Comparison of ENCODE assay signal across 15 mouse cellular contexts in the genomic region with DNA sequence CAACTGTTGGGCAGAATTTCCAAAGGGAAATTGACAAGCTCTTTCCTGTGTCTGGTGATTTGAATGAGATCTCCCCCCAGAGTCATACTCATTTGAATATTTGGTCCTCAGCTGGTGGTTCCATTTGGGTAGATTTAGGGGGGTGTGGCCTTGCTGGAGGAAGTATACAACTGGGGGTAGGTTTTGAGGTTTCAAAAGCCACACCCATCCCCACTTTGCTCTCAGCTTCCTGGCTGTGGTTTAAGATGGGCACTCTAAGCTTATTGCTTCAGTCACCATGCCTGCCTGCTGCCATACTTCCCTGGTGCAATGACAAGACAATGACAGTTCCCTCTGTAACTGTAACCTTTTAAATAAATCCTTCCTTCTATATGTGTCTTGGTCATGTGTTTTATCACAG. TPM values are rescaled to one million over a fixed set of nuclear protein-coding genes. Genes with fewer than 3 reads are reported as not detected.
DNase-seq lines count a peak whose midpoint lies in the region; ATAC-seq and TF ChIP-seq lines count a peak whose summit lies in the region.
"Had no signal": no experiment of that assay in that cellular context is flagged by ENCODE, and none has a peak within 500 bp of the region (broad histone marks: within the 10 kb centered on the region; RNA-seq: fewer than 3 reads in every experiment).

No protein-coding gene starts in this region.

- peak; percentile 11 to 47 for DNase-seq in CD8-positive naive resting alpha-beta T cell, adult 2 months (ENCODE audit: low read depth in 2 of 2, low spot score in 2 of 2)
- DNase-seq in c-Kit-positive CD71-negative TER-119-negative erythroid progenitor cells, embryonic 14.5 days (ENCODE audit: low read depth) = peak; percentile 49
- peak; percentile 2 to 32 for DNase-seq in thymus, adult 18-20 months
- DNase-seq in urinary bladder, postnatal 10 days (ENCODE audit: low spot score) = no peak
- no peak for DNase-seq in midbrain, postnatal 0 days (ENCODE audit: low spot score)
- DNase-seq in left cerebral cortex, postnatal 25 days (ENCODE audit: low spot score in 2 of 2) = no peak
- DNase-seq in adrenal gland, adult 2 months = no peak
- DNase-seq: cerebellum, adult 2 months; kidney, postnatal 10 days had no signal

- no peaks in the 10 kb centered on the region for H3K4me1 ChIP-seq in midbrain, postnatal 0 days (ENCODE audit: insufficient read depth, low read length)
- H3K4me1 ChIP-seq: embryonic facial prominence, embryonic 13.5 days; hindbrain, embryonic 15.5 days; limb, embryonic 15.5 days; midbrain, embryonic 12.5 days had no signal

- H3K9me3 ChIP-seq in midbrain, postnatal 0 days (ENCODE audit: low read length) = no peaks in the 10 kb centered on the region
- H3K9me3 ChIP-seq: hindbrain, embryonic 15.5 days; limb, embryonic 15.5 days; midbrain, embryonic 12.5 days had no signal

- no peak overlapping the region for H3K4me2 ChIP-seq in midbrain, postnatal 0 days (ENCODE audit: low read depth, low read length, poor library complexity, severe bottlenecking)
- H3K4me2 ChIP-seq: embryonic facial prominence, embryonic 13.5 days; heart, embryonic 11.5 days; hindbrain, embryonic 15.5 days; limb, embryonic 15.5 days; midbrain, embryonic 12.5 days had no signal

- TF ChIP-seq CTCF in midbrain, postnatal 0 days (IDR thresholded peaks at IDR 0.05) = no peak

- no peak overlapping the region for H3K4me3 ChIP-seq in midbrain, postnatal 0 days (ENCODE audit: low read depth, low read length)
- H3K4me3 ChIP-seq: embryonic facial prominence, embryonic 13.5 days; hindbrain, embryonic 15.5 days; limb, embryonic 15.5 days; midbrain, embryonic 12.5 days had no signal

- H3K27ac ChIP-seq in midbrain, postnatal 0 days (ENCODE audit: low read depth, low read length) = no peak overlapping the region
- H3K27ac ChIP-seq: embryonic facial prominence, embryonic 13.5 days; hindbrain, embryonic 15.5 days; limb, embryonic 15.5 days; midbrain, embryonic 12.5 days had no signal

- no peaks in the 10 kb centered on the region for H3K36me3 ChIP-seq in midbrain, postnatal 0 days (ENCODE audit: insufficient read depth, low read length)
- H3K36me3 ChIP-seq: embryonic facial prominence, embryonic 13.5 days; hindbrain, embryonic 15.5 days; limb, embryonic 15.5 days; midbrain, embryonic 12.5 days had no signal

- intact Hi-C loops in left cerebral cortex, postnatal 25 days (cut with DNase I) = no loop called here

- ATAC-seq in monocyte, adult 5-6 weeks (replicated peaks; ENCODE audit: insufficient number of reproducible peaks, low FRiP score, low TSS enrichment, poor library complexity, severe bottlenecking) = peak; percentile 99
- no peak for ATAC-seq in midbrain, postnatal 0 days (ENCODE audit: low FRiP score)

- H3K27me3 ChIP-seq in midbrain, postnatal 0 days (ENCODE audit: insufficient read depth, low read length) = no peaks in the 10 kb centered on the region
- H3K27me3 ChIP-seq: embryonic facial prominence, embryonic 13.5 days; hindbrain, embryonic 15.5 days; limb, embryonic 15.5 days; midbrain, embryonic 12.5 days had no signal

- H3K9ac ChIP-seq in midbrain, postnatal 0 days (replicated peaks; ENCODE audit: low read length, poor library complexity, severe bottlenecking) = no peak overlapping the region
- H3K9ac ChIP-seq: embryonic facial prominence, embryonic 13.5 days; hindbrain, embryonic 15.5 days; limb, embryonic 15.5 days; midbrain, embryonic 12.5 days had no signal

RNA-seq across cellular contexts. Expression of a gene that starts 29.7 kb away (rescaled TPM):
- 293 to 388 TPM (median 305 TPM) in 3 replicates for total RNA-seq in monocyte, adult 5-6 weeks (2017)
- 8.8 and 10.8 TPM in 2 replicates for total RNA-seq in midbrain, postnatal 0 days (2014; rRNA removed)
- 5.9 and 7.9 TPM in 2 replicates for polyA plus RNA-seq in midbrain, postnatal 0 days (2015; fragmentation: Nextera tagmentation; extraction: Ambion mirVana)
- 100 to 1,000 TPM in 1 of 2 experiments, 10 to 100 TPM in 1; 78.2 to 102 TPM for total RNA-seq in left cerebral cortex, postnatal 25 days (2021)
- total RNA-seq in adrenal gland, adult 2 months (2021) = 10 to 100 TPM; 61.4 to 91.7 TPM
- polyA plus RNA-seq in adrenal gland, adult 2 months (2012; rRNA removed) = 26.4 and 50.5 TPM in 2 replicates

Comparison
In these comparisons a context has a peak if more than half of its experiments do, and no peak if none do; other contexts are left out.
1. DNase-seq: peak in CD8-positive naive resting alpha-beta T cell, adult 2 months (2 of 2), c-Kit-positive CD71-negative TER-119-negative erythroid progenitor cells, embryonic 14.5 days (single experiment) and thymus, adult 18-20 months (2 of 2); none in urinary bladder, postnatal 10 days (single experiment), midbrain, postnatal 0 days (single experiment), left cerebral cortex, postnatal 25 days (0 of 2) and adrenal gland, adult 2 months (single experiment).